Mouse (Mus musculus): Measurements from ENCODE around the gene Tfdp2. TPM values are rescaled to one million over a fixed set of nuclear protein-coding genes. Genes with fewer than 3 reads are reported as not detected.

The Tfdp2 gene
- polyA plus RNA-seq, 1 experiment: 72.5 TPM

DNA sequence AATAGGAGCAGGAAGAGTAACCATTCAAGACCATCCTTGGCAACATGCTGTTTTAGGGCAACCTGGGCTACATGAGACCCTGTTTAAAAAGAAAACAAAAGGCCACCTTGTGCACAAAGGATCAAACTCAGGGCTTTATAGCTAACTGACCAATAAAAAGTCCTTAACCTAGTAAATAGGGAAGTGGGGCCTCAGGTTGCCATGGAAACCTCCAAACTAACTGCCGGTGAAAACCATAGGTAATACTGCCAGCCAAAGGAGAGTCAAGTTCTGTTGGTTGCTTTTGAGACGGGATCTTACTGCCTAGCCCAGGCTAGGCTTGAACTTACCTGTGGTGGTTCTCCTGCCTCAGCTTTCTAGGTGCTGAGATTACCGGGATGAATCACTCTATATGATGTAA, 25.5 kb upstream of the Tfdp2 start:
- TF ChIP-seq CTCF (IDR thresholded peaks at IDR 0.05; ENCODE audit: control insufficient read depth, insufficient read depth, low read length) (no peak), POLR2A (IDR thresholded peaks at IDR 0.05; ENCODE audit: borderline replicate concordance, control insufficient read depth, low read depth, low read length) (no peak)
- no peak overlapping the region for H3K27ac ChIP-seq (ENCODE audit: control insufficient read depth, insufficient read depth, low read depth, low read length, poor library complexity)
- H3K4me1 ChIP-seq (ENCODE audit: control insufficient read depth, insufficient read depth, low read length): no peaks in the 10 kb centered on the region
- WGBS: 28% methylated on average over 3 of the region's 3 CpGs
- H3K4me3 ChIP-seq (replicated peaks; ENCODE audit: control insufficient read depth, low read depth, low read length): no peak overlapping the region

DNA sequence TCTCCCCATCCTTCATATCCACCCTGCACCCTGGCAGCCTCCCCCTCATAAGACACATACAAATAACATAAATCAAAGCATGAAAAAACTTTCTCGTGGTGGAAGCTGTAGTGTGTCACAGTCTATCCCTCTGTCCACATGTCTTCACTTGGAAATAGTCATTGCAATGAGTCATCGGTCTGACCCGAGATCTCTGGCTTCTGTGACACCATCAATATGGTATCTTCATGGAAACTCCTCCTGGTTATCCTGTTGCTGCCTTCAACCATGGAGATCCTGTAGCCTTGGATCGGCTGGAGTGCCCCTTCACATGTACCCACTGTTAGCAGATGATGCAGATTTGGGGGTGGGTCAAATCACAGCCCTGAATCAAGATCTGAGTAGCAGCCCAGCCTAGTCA, 11.2 kb upstream of the Tfdp2 start:
- Histone ChIP-seq H3K27ac (ENCODE audit: control insufficient read depth, insufficient read depth, low read depth, low read length, poor library complexity) (no peak overlapping the region), H3K4me3 (replicated peaks; ENCODE audit: control insufficient read depth, low read depth, low read length) (no peak overlapping the region), H3K4me1 (ENCODE audit: control insufficient read depth, insufficient read depth, low read length) (no peaks in the 10 kb centered on the region)
- no peak for TF ChIP-seq POLR2A (IDR thresholded peaks at IDR 0.05; ENCODE audit: borderline replicate concordance, control insufficient read depth, low read depth, low read length)
- TF ChIP-seq CTCF (IDR thresholded peaks at IDR 0.05; ENCODE audit: control insufficient read depth, insufficient read depth, low read length): no peak
- 78% methylated on average over 4 of the region's 4 CpGs for WGBS

DNA sequence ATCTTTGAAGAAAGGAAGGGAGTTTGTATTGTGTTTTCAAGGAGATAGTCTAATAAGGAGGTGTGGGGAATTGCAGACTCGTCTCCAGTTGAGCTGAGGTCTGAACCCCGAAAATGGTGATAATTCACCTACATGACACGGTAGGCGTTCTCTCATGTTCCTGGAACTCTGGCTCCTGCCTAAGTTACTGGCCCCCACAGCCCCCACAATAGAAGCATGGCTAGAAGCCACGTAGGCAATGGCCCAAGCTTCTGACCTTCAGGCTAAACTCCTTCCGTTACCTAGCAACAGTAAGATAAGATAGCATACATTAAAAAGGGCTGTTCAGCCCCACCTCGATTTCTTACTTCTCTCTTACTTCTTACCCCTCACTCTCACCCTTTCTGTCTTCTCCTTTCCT, 9.4 kb upstream of the Tfdp2 start:
- H3K27ac ChIP-seq (ENCODE audit: control insufficient read depth, insufficient read depth, low read depth, low read length, poor library complexity): no peak overlapping the region
- no peak for TF ChIP-seq POLR2A (IDR thresholded peaks at IDR 0.05; ENCODE audit: borderline replicate concordance, control insufficient read depth, low read depth, low read length)
- no peak for TF ChIP-seq CTCF (IDR thresholded peaks at IDR 0.05; ENCODE audit: control insufficient read depth, insufficient read depth, low read length)
- H3K4me3 ChIP-seq (replicated peaks; ENCODE audit: control insufficient read depth, low read depth, low read length): no peak overlapping the region
- WGBS: 70% methylated on average over 7 of the region's 7 CpGs
- H3K4me1 ChIP-seq (ENCODE audit: control insufficient read depth, insufficient read depth, low read length): no peaks in the 10 kb centered on the region

DNA sequence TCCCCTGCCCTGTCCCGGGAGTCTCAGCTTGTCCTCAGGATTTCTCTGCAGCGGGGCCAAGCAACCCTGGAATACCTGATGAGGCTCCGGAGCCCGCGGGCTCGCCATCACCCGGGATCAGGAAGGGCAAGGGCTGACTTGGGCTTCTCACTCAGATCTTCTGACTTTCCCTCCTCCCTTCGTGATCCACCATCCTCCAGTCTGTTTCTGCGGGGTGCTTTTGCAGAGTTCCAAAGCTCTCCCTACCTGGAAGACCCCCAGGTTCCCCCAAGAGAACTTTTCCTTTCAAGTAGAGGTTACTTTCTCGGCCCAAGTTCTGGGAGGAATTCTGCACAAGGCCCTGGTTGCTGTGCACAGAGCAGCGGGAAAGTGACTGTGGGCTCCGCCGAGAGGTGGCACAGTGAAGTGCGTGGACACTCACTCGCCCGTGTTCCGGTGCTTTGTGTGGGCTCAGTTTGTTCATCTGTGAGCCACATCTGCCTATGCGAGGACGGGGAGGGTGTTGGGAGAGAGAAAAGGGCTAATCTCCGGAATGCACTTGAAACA, 634 bp downstream of the Tfdp2 start:
- WGBS: under 1% methylated on average over 20 of the region's 20 CpGs
- H3K27ac ChIP-seq (ENCODE audit: control insufficient read depth, insufficient read depth, low read depth, low read length, poor library complexity): peak overlapping the region; percentile 87

DNA sequence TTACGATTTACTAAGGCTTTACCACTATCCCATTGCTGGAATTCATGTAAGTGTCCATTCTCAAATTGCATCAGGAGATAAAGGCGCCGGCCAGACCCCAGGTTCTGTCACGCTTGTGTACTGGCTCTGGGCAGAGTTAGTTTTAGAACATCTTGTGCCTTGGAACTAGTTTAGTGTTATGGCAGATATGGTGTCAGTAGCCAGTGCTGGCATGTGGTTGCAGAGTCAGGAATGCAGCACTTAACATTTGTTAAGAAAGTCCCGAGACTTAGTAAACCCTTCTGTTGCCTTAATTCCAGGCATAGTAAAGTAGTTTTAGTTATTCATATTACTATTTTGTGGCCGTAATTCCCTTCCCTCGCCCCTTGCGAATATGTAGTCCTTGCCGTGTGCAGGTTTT, 1.7 kb downstream of the Tfdp2 start:
- no peak overlapping the region for H3K27ac ChIP-seq (ENCODE audit: control insufficient read depth, insufficient read depth, low read depth, low read length, poor library complexity)
- H3K4me3 ChIP-seq (replicated peaks; ENCODE audit: control insufficient read depth, low read depth, low read length): no peak overlapping the region
- no peak for TF ChIP-seq CTCF (IDR thresholded peaks at IDR 0.05; ENCODE audit: control insufficient read depth, insufficient read depth, low read length)
- TF ChIP-seq POLR2A (IDR thresholded peaks at IDR 0.05; ENCODE audit: borderline replicate concordance, control insufficient read depth, low read depth, low read length): no peak
- 88% methylated on average over 9 of the region's 9 CpGs for WGBS
- no peaks in the 10 kb centered on the region; the same call in 1 of the 2 replicates for H3K4me1 ChIP-seq (ENCODE audit: control insufficient read depth, insufficient read depth, low read length)

More for the DNA sequence above, 634 bp downstream of the Tfdp2 start:
- no peaks in the 10 kb centered on the region; the same call in 1 of the 2 replicates for H3K4me1 ChIP-seq (ENCODE audit: control insufficient read depth, insufficient read depth, low read length)
- TF ChIP-seq CTCF (IDR thresholded peaks at IDR 0.05; ENCODE audit: control insufficient read depth, insufficient read depth, low read length) (peak; percentile 22; the same call in 1 of the 2 replicates), POLR2A (IDR thresholded peaks at IDR 0.05; ENCODE audit: borderline replicate concordance, control insufficient read depth, low read depth, low read length) (no peak)
- peak overlapping the region; percentile 68 for H3K4me3 ChIP-seq (replicated peaks; ENCODE audit: control insufficient read depth, low read depth, low read length)

DNA sequence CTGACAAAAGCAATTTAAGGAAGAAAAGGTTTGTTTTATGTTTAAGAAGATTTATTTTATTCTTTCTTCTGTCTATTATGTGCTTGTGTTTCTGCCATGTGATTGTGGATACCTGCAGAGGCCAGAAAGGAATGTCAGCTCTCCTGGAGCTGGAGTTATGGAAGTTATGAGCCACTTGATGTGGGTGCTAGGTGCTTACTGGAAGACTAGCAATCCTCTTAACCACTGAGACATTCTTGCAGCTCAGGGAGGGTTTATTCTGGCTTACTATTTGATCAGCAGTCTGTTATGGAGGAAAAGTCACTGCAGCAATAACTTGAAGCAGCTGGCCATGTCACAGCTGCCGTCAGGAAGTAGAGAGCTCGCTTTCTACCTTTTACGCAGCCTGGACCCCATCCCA, 7.6 kb downstream of the Tfdp2 start:
- no peak overlapping the region for H3K4me3 ChIP-seq (replicated peaks; ENCODE audit: control insufficient read depth, low read depth, low read length)
- no peaks in the 10 kb centered on the region for H3K4me1 ChIP-seq (ENCODE audit: control insufficient read depth, insufficient read depth, low read length)
- H3K27ac ChIP-seq (ENCODE audit: control insufficient read depth, insufficient read depth, low read depth, low read length, poor library complexity): no peak overlapping the region
- 91% methylated on average over 3 of the region's 3 CpGs for WGBS
- TF ChIP-seq CTCF (IDR thresholded peaks at IDR 0.05; ENCODE audit: control insufficient read depth, insufficient read depth, low read length) (no peak), POLR2A (IDR thresholded peaks at IDR 0.05; ENCODE audit: borderline replicate concordance, control insufficient read depth, low read depth, low read length) (no peak)

DNA sequence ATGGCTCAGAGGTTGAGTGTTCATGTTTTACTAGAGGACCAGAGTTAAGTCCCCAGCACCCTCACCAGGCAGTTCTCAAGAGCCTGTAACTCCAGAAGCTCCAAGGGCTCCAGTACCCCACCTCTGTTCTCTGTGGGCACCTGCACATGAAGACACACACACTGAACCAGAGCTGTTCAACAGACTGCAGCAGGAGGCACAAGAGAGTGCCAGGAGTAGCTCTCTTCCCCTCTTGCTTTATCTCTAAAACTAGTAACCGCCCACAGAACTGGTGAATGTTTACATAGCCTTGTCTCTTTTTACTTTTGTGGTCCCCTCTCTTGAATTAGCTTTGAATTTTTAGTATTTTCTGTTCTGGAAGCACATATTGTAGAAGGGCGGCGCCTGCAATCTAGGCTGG, 11.4 kb downstream of the Tfdp2 start:
- WGBS: 87% methylated on average over 3 of the region's 3 CpGs
- Histone ChIP-seq H3K4me1 (ENCODE audit: control insufficient read depth, insufficient read depth, low read length) (no peaks in the 10 kb centered on the region), H3K27ac (ENCODE audit: control insufficient read depth, insufficient read depth, low read depth, low read length, poor library complexity) (no peak overlapping the region), H3K4me3 (replicated peaks; ENCODE audit: control insufficient read depth, low read depth, low read length) (no peak overlapping the region)
- TF ChIP-seq CTCF (IDR thresholded peaks at IDR 0.05; ENCODE audit: control insufficient read depth, insufficient read depth, low read length) (no peak), POLR2A (IDR thresholded peaks at IDR 0.05; ENCODE audit: borderline replicate concordance, control insufficient read depth, low read depth, low read length) (no peak)

DNA sequence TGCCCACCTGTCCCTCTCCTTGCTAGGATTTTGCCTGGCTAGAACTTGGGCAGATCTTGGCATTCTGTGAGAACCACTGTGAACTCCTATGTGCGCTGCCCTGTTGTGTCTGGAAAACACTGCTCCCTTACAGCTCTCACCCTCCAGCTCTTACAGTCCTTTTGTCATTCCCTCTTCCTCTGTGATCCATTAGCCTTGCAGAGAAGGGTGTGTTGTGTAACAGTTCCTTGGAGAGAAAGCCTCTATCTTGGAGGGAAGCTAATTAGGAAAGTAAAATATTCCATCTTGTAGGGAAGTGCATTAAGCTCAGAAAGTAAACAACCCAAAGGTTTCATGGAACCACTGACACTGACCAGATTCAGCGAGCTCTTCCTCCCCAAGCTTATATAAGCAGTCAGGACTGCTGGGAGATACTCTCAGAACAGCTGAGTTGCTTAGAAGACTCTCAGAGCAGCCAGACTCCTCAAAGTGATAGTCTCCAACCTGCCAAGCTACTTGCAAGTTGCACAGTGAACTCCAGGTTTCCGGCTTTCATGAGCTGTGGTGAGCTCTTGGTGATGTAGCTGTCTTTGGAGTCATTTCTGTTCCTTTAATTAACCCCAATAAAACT, 17.1 kb downstream of the Tfdp2 start:
- H3K4me3 ChIP-seq (replicated peaks; ENCODE audit: control insufficient read depth, low read depth, low read length): no peak overlapping the region
- H3K4me1 ChIP-seq (ENCODE audit: control insufficient read depth, insufficient read depth, low read length): no peaks in the 10 kb centered on the region
- WGBS: 91% methylated on average over 3 of the region's 3 CpGs
- no peak overlapping the region for H3K27ac ChIP-seq (ENCODE audit: control insufficient read depth, insufficient read depth, low read depth, low read length, poor library complexity)
- no peak for TF ChIP-seq POLR2A (IDR thresholded peaks at IDR 0.05; ENCODE audit: borderline replicate concordance, control insufficient read depth, low read depth, low read length)
- TF ChIP-seq CTCF (IDR thresholded peaks at IDR 0.05; ENCODE audit: control insufficient read depth, insufficient read depth, low read length): no peak
